Mouse (Mus musculus): Measurements from ENCODE around the gene Dynlrb1.

The Dynlrb1 gene

DNA sequence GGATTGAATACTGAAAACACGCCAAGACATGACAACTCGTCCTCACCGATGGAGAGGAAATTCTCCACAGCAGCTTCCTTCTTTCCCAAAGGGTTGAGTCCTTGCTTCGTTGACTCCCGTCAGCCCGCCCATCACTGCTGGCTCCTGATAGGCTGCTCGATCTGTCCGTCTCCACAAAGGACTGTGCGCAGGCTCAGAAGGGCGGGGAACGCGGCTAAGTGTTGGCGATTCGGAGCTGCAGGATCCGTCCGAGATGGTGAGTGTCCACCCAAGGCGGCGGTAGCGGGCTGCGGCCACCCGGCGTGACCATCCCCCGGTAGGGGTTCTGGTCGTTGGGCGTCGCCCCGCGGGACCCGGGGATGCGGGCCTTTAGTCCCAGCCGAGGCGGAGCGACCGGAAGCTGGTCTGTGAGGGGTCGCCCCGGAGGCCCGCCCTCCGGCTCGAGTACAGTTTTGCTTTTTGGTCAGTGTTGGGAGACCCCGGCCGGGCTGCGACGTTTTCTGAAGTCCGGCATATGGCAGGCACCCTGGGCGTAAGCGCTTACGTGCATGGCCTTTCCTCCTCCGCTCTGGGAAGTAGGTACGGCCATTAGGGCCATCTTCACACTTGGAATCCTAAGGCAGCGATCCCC lies at the start of gene Dynlrb1:
Gene Dynlrb1 (plus strand): TSS at position 172 of the 631 bp plus-strand sequence.
- peak; percentile 100 for DNase-seq (ENCODE audit: low spot score)

- DNase-seq (ENCODE audit: low spot score), result no peak
Measured at GRCm38 (mm10) chr2:155207419-155207818, 28.9 kb upstream of the Dynlrb1 start.

DNA sequence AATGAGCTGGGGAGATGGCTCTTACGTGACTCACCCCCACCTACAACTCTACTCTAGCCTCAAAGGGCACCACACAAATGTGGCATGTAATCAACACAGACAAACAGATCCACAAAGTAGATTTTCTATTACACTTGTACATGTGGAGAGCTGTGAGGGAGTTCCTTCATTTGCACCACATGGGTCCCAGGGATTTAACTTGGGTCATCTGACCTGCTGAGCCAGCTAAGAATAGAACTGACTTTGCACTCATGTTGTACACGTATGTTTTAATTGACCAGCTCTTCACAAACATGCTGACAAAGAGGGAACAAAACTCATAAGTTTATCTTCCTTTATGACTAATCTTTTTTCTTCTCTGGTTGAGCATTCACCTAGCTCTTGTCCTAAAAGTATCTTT lies 13.2 kb upstream of the Dynlrb1 start:
- no peak for DNase-seq (ENCODE audit: low spot score)

DNA sequence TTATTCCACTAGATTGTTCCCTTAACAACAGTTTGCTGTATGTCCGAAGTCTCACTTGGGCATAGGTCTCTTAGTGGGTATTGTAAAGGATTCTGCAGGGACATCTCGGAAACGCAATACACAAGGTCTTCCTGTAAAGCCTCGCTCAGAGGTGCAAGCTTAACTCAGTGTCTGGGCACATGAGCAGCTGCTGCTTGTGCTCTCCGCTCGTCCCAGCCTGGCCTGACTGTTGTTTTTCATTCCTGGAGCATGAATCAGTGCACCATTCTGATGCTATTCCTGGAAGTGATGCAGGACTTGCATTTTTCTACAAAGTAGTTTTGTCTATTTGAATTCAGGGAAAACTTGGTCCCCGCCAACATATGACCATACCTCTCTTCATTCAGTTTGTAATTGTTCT lies 11.6 kb upstream of the Dynlrb1 start:
- no peak for DNase-seq (ENCODE audit: low spot score)

DNA sequence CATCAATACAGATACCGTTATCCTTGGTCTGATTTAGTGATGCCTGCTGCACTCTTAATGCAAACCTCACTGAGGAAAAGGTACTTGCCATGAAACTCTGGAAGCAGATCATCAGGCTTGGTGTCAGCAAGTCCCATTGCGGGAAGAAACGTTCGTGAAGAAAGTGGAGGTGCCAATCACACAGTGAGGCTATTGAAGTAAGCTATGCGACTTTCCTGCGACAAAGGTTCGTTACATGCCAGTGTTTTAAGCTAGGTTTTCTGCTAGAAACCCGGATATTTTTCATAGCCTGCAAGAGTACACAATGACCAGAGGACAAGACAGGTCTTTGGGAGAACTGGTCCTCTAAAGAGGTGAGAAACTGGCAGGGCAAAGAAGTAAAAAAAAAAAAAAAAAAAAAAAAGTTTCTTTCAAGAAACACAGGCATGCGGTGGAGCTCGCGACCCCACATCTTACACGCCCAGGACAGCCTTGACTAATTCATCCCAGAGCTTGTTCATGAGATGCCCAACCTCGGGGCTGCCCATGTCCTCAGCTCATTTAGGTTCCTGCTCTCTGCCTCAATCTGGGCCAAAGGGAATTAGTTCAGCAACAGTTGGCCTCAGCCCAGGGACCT lies 479 bp upstream of the Dynlrb1 start:
- no peak for DNase-seq (ENCODE audit: low spot score)

- no peak for DNase-seq (ENCODE audit: low spot score)
Measured at GRCm38 (mm10) chr2:155237276-155237675, 943 bp downstream of the Dynlrb1 start.

DNA sequence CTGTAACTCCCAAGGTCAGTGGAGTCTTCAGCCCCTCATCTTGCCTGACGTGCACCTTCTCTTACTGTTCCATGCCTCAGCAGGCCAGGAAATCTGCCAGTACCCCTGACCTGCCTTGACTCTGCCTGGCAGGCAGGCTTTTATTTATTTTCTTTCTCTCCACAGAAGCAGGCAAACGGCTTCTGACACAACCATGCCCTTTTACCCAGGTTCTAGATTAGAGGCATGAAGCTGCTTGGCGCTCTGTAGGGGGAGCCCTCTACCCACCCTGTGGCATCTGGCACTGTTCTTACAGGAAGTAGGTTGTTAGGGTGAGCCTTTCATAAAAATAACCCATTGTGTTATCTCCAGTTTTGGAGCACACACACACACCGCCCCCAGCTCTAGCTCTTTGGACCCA lies 4.6 kb downstream of the Dynlrb1 start:
- DNase-seq (ENCODE audit: low spot score), result no peak

DNA sequence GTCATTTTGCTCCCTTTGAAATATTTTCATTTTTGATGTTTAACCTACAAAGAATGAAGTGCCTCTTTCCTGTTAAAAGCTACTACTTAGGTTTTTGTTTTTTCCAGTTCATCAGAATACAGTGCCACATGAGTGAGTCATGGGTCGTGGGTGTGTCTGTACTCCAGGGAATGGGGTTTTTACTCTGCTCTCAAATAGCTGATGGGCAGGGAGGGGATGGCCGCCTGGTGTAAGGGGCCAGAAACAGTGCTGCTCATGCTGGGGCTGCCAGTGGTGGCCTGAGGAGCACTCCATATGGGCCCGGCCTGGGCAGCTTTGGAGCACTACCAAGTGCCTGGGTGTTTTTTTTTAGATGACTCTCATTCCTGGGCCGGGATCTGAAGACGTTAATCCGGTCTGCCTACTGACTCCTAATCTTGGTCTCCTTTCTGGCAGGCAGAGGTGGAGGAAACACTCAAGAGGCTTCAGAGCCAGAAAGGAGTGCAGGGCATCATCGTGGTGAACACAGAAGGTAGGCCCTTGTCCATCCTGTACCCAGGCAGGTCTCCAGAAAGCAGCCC lies 6.0 kb downstream of the Dynlrb1 start:
- no peak for DNase-seq (ENCODE audit: low spot score)

GRCm38 (mm10) chr2:155246231-155246630 lies 9.9 kb downstream of the Dynlrb1 start:
- no peak for DNase-seq (ENCODE audit: low spot score)

DNA sequence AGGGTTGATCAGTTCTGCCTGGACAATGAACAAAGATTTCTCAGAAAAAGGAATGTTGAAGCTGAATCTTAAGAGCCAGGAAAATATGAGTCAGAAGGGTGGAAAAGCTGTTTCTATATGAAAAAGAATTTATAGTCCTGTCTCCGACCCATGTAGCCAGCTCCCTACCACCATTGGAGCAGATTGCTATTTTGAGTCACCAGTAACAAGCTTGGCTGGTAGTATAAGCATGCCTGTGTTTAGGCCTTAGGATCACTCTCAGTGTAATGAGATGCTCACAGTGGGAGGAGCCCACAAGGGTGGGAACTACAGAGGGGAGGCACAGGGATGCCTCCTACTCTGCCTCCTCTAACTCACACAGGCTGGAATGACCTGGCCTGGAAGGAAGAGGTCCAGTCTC lies 11.9 kb downstream of the Dynlrb1 start:
- DNase-seq (ENCODE audit: low spot score), result no peak

DNA sequence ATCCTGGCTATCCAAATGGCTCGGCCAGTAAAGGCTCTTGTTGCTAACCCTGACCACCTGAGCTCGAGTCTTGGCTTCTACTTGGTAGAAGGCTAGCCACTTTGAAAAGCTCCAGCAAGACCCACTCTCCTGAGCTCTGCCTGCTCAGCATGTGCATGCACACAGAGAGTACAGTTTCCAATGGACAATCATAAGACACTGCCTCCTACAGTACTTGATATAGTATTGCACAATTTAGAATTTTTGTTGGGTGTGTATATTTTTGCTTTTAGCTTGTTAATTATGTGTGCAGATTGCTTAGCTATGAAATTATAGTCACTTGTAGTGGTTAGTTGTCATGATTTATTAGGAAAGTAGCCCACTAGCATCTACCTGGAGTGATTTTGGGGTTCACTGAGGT lies 12.4 kb downstream of the Dynlrb1 start:
- no peak for DNase-seq (ENCODE audit: low spot score)

DNA sequence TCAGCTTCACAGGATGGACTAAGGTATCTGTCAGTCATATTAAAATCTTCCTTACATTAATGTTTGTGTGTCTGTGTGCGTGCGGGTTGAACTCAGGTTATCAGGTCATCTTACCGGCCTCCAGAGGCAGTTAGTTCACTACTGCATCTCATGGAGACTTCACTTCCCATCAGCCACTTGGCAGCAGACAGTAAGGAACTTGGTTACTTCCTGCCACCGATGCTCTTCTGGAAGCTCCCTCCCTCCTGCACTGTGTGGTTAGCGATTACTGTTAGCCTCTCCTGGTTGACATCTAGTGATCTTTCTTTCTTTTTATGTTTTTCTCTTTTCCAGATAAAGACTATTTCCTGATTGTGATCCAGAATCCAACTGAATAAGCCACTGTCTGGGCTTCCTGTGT lies 13.3 kb downstream of the Dynlrb1 start:
- no peak for DNase-seq (ENCODE audit: low spot score)

- DNase-seq (ENCODE audit: low spot score), result no peak
Measured at GRCm38 (mm10) chr2:155265526-155265925, 29.2 kb downstream of the Dynlrb1 start.

- DNase-seq (ENCODE audit: low spot score), result no peak
Measured at GRCm38 (mm10) chr2:155266896-155267295, 30.6 kb downstream of the Dynlrb1 start.

DNA sequence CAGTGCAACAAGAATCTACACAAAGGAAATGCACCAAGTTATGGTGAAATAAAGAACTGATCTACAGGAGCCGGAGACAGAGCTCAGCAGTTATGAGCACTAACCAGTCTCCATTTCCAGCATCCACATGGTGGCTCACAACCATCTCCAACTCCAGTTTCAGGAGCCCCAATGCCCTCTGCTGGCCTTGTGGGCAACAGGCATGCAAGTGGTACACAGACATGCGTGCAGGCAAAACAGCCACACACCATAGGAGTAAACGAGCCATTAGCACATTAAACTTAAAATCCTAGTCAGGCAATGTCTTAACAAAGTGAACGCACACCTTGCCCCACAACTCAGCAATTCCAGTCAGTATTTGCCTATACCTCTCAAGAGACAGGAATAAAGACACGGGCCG lies 35.6 kb downstream of the Dynlrb1 start:
- DNase-seq (ENCODE audit: low spot score), result no peak

- DNase-seq (ENCODE audit: low spot score), result no peak
Measured at GRCm38 (mm10) chr2:155272396-155273170, 36.2 kb downstream of the Dynlrb1 start.

- no peak for DNase-seq (ENCODE audit: low spot score)
Measured at GRCm38 (mm10) chr2:155273603-155274002, 37.3 kb downstream of the Dynlrb1 start.

GRCm38 (mm10) chr2:155276195-155276594 lies 39.9 kb downstream of the Dynlrb1 start, which contains the start of gene Map1lc3a:
TSS of gene Map1lc3a (plus strand) at chr2:155276297.
- DNase-seq (ENCODE audit: low spot score), result peak; percentile 94

DNA sequence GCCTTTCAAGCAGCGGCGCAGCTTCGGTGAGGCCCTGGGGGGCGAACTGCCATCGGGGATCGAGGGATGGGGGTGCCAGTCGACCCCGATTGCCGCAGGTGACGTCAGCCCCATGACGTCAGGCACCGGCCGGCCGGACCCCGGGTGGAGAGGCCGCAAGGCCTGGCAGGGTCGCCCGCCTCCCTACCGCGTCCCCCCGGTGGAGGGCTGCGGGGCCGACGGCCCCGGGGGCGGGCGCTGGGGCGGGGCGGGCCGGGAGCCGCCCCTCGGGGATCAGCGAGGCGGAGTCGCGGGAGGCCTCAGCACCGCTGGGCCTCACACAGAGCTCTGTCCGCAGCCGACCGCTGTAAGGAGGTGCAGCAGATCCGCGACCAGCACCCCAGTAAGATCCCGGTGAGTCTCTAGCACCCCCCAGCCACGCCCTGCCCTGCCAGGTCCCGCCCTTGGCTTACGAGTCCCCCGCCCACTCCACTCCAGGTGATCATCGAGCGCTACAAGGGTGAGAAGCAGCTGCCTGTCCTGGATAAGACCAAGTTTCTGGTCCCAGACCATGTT lies 40.4 kb downstream of the Dynlrb1 start:
- DNase-seq (ENCODE audit: low spot score), result peak; percentile 71

DNA sequence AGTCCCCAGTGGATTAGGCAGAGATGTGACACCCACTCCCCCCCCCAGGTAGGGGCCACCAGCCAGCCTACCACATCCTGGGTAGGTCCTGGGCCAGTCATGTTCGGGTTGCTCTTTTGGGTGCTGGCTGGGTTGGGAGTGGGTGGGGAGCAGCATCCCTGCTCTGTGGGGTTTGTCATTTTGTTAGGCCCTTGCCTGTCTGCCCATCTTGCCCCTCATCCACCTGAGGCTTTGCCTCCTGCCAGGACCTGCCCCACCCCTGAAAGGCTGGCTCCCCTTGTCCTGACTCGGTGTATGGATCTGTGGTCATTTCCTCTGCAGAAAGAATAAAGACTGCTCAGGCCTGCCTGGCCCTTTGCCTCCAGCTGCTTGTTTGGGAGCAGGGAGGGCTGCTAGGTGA lies 41.4 kb downstream of the Dynlrb1 start:
- no peak for DNase-seq (ENCODE audit: low spot score)

DNA sequence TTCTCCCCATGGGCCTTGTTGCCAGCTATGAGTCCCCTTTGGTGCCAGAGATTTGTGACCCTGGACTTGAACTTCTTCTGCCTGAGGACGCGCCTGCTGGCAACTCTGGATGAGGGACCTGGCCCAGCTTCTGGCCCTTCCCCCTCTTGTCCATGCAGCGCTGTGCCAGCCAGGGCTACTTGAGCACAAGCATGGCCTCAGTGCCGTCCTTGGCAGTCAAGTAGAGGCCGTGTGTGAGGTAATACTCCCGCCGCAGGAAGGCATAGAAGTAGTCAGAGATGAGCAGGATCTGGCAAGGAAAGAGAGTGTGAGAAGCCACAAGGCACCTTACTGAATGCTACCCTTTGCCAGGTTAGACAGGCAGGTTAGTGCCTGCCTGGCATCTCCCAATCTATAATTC lies 42.0 kb downstream of the Dynlrb1 start:
- DNase-seq (ENCODE audit: low spot score), result no peak

- no peak for DNase-seq (ENCODE audit: low spot score)
Measured at GRCm38 (mm10) chr2:155279163-155279562, 42.8 kb downstream of the Dynlrb1 start.

DNA sequence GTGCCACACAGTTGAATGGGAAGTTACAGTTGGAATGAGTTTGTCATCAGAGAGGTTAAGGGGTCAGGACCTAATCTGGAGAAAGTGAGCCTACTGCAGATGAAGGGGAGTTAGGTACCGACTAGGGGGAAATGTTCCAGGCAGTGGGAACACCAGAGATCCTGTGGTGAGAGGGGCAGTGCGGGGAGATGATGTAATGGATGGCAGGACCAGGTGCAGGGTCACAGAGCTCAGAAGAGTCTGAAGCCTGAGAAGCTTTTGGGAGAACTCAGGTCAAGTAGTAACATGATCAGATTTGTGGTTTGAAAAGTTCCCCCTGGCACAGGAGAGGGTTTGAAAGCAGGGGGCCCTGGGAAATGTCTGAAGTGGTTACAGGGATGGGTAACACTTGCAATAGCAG lies 43.8 kb downstream of the Dynlrb1 start:
- no peak for DNase-seq (ENCODE audit: low spot score)
